Mouse (Mus musculus) ovary, postnatal 14 days (tissue): ENCODE results near the gene Gab3.

ENCODE experiments used
- DNase-seq: peaks from one replicate; pipeline ENCODE4 v3.0.0; 2022; ENCODE audit warnings: low spot score

Gab3 gene

DNA sequence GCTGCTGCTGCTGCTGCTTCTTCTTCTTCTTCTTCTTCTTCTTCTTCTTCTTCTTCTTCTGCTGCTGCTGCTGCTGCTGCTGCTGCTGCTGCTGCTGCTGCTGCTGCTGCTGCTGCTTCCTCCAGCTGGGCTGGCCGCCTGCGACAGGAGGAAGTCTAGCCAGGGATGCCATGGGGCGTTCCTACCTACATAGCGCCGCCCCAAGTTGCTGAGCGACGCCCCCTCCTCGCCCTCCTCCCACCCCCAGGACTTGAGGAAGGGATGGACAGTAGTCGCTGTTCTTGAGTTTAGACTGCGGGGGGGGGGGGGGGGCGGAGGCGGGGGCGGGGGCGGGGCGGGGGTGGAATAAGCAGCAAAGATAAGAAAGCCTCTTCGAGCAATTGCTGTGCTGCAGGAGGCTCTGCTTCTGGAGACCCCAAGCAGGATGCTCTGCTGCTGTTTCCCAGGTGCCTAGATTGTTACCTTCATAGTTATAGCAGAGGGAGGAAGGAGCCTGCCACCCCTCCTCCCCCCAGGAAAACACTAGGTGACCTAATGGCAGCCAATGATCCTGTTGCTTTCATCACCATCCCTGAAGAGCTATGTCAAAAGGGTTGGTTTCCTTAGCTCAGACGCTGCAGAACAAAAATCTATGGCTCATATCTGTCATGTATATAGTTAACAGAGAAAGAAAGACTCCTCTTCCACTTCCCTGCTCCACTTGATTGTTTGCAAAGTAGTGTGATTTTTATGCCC, at the start of gene Gab3:
Gab3 (minus strand) TSS at position 685 of the 735 bp plus-strand sequence.
- DNase-seq, result peak; percentile 9

DNA sequence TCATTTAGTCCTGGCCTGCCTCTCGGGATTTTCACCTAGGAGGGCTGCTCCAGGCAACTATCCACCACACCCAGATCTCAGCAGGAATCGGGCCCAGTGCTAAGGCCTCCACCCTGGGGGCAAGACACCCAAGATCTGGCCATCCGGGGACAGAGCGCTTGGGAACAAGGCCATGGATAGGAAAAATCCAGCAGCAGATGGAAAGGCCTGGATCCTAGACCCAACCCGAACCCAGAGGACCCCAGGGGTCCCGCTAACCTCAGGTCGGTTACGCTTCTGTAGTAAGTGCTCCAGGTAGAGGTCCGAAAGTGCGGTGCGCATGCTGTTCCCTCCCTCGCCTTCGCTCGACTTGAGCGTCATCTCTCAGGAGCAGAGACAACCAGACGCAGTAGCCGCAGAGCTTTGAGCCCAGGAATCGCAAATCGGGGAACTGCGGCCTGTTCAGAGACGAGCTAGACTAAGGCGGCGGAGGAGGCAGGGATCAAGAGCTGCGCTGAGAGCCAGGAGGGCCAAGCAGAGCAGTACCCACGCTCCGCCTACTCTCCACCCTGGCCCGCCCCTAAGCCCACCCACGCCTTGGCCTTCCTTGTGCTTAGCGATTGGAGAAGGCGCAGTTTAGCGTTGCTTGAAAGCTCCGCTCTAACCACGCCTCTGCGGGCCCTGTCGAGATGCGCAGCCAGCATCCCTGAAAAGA, 45.4 kb upstream of the Gab3 start, which contains the start of gene Mpp1:
Mpp1 (minus strand) TSS at position 550 of the 694 bp plus-strand sequence.
- DNase-seq, result peak; percentile 48

DNA sequence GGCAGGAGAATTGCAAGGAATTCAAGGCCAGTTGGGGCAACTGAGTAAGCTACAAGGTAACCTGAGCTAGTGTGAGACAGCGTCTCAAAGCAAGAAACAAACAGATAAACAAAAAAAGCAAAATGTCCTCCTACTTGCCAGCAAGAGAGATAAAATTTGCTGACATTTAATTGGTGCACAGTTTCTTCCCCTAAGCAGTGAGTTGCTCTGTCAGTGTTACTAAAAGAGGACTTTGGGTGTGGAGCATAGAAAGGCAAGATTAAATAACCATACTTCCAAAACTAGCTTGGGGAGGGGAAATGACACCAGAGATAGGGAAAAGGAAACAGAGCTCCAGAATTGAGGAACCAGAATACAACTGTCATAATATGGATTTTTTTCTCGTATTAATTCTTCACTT, 44.2 kb upstream of the Gab3 start:
- no peak for DNase-seq

DNA sequence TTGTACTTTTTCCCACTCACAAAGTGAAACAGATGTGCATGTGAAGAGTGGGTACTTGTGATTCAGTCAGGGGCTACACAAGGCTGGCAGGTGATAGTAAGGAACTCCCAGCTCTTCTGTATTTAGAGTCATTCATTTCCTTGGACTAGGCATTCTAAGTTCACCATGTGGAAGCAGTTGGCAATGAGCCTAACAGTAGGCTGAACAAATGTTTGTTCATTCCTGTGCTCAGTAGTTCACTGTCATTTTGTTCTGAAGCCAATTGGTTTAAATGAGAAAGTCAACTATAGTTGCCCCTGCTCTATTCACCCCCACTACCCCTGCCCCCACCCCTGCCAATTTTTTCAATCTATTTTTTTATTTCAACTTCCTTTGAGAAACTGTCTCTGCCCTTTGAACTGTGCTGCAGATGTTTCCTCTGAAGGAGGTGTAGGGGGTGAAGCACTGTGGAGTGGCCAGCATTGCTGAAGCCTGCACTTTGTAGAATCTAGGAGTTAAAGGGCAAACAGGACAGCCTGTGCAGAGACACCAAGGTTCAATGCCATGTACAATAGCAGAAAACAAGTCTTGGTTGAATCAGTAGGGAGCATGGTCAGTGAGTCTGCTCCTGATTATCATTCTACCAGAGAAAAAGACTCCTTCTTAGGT, 43.2 kb upstream of the Gab3 start:
- no peak for DNase-seq

DNA sequence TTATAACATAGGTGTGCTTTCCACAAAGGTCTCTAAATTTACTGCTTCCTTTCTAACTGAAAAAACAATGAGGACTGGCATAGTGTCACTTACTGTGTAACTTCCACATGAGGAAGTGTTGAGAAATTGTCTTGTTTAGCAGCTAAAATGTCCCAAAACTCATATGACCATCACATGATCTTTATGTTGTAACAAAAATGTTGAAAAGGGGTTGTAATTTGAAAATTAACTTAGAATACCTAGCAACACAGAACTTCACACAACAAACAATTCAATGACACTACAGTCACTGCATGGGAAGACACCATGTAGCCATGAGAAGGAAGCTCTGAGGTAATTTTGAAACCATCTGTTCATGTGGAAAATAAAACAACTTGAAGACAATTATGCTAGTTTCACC, 41.6 kb upstream of the Gab3 start:
- no peak for DNase-seq

DNA sequence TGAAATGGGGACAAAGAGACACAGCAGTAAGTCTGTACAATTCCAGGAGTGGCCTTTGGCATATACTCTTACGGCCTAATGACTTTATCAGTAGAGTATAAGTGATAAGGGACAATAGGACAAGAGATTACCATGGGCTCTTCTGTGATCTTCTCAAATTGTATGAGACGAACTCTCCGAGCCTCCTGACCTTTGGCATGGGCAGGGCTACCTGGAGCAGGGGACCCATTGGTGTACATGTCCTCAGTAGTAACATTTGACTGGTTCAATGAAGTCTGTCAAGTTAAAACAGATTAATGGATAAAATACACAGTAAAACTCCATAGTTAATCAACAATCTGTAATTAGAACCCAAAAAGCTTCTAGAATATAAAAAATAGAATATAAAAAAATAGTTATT, 40.3 kb upstream of the Gab3 start:
- DNase-seq, result no peak

DNA sequence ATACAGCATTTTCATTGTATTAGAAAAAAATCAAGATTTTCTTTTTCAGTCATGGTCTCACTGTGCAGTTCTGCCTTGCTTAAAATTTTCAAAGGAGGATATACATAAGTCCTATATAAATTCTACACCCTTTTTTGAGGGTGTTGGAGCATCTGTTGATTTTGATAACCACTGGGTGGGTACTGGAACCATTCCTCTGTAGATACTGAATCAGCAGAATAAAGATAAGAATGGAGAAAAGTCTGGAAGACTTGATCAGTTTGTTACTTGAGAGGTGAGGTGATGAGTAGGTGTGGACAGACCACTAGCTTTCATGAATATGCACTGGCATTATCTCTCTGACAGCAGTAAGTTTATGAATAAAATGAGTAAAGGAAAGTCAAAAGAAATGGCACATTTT, 30.3 kb upstream of the Gab3 start:
- DNase-seq, result no peak

DNA sequence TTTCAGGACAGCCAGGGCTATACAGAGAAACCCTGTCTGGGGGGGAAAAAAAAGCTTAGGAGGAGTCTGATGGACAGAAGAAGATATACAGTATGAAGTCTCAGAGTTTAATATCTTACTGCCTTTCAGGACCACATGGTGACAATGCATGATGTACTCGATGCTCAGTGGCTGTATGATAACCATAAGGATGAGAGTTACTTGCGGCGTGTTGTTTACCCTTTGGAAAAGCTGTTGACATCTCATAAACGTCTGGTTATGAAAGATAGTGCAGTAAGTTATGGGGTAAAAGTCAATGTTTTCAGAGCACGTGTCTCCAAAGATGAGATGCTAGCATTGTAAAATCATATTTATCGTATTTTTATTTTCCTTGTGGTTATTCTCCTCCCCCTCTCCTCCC, 17.0 kb upstream of the Gab3 start:
- no peak for DNase-seq

DNA sequence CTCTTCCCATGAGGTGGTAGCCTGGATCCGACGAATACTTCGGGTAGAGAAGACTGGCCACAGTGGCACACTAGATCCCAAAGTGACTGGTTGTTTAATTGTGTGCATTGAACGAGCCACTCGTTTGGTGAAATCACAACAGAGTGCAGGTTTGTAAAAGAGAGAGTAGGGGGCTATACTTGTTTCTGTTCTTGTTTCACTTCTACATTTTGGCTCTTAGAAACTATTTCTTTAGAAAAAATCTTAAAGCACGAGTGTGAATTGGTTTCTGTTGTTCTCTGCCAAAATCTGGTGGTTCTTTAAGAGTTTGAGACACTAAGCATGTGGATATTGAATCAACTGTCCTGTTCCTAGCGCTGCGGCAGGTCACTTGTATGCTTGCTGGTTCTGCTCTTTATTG, 13.5 kb upstream of the Gab3 start:
- DNase-seq, result no peak

DNA sequence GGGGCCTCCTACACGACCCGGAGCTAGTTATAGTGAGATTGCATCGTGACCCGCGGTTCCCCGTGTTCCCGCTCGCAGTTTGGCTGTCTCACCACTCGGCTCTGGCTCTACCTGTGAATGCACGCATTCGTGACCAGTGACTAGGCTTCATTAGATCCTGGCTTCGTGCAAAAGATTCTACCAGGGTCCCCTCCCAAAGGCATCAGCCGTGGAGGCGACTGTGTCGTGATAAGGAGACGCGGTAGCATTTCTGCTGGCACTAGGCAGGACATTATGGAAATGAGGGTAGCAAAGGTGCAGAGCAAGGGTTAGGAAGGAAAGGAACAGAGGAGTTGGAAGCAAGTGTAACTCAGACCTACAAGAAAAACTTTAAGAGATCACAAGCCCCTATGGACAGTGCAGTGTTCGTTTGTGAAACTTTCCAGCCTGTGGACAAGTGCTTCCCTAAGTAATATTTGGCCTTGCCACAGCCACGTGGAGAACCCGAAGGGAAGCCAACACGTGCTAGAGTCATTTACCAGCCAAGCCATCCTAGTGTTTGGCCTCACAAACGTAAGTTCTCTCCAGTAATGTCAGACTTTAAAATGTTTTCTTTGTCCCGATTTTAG, 11.0 kb upstream of the Gab3 start:
- peak; percentile 1 for DNase-seq

DNA sequence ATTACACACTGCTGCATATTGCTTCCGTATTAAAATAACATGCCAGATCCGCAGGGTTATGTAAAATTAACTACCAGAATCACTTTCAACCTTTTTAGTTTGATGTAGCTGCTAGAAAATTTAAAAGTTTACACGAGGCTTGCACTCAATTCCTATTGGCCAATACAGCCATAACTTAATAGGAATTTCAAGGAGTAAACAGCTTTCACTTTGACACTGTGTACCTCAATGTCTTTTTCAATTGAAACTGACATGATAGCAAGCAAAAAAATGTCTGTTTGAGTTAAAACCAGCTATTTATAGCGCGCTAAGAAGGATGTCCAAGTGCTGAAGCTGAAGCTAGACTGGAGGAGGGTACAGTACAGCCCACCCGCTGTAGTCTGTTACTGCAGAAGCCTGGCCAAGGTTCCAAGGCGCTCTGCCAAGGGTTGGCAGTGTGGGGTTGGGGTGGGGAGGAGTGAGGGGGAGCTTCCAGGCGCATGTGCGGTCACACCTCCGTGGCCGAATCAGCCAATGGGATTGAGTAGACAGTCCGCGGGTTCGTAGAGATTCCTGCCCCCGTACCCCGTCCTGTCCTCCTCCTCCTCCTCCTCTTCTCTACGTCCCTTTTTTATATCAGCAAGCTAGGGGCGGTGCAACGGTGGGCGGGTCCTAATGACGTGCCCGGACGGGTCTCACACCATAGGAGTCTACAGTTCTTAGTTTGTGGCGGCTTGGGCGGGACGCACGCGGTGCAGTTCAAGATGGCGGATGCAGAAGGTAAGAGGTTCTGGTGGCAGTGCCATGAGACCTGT, 10.3 kb upstream of the Gab3 start, which contains the start of gene Dkc1:
Dkc1 (plus strand) TSS at position 486 of the 794 bp plus-strand sequence.
- DNase-seq, result peak; percentile 80

DNA sequence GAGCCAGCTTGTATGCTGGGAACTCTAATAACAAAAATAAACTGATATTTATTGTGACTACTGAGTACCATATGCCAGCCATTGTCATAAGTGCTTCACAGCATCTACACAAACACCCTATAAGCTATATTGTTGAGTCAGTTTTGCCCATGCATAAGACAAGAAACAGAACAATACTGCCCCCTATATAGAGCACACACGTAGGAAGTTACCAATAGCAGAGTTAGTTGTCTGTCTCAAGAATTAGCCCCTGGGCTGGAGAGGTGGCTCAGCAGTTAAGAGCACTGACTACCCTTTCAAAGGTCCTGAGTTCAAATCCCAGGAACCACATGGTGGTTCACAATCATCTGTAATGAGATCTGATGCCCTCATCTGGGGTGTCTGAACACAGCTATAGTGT, 396 bp upstream of the Gab3 start:
- DNase-seq, result no peak

DNA sequence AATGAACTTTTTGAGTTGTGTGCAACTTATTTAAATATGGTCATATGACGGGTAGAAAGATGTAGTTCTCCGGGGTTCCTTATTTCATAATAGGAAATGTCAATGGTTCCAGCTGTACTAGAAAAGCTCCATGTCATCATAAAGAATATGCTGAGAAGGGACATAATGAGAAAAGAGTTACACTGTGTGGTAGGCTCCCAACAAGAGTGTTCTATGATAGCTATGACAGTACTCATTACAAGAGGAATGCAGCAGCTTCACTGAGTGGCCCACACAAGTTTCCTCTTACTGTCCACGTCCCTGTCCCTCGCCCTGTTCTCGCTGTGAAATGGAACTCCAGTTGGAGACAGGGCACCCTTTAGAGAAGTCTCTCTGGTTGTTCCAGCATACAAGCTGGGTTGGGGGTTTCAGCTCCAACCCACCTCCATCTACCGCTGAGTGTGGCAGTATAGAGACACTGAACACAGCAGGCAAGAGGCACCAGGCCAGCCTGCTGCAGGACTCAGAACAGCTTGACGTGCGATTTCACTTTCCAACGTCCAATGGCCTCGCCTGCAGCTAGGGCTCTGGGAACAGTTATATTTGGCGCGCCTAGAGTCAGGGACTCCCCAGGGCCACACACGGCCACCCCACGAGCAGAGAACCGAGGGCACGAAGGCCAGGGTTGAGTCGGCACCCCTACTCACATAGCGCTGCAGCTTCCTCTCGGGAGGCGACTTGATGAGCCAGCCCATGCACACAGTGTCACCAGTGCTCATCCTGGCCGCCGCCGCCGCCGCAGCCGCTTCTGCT, 1.1 kb downstream of the Gab3 start:
- peak; percentile 2 for DNase-seq

DNA sequence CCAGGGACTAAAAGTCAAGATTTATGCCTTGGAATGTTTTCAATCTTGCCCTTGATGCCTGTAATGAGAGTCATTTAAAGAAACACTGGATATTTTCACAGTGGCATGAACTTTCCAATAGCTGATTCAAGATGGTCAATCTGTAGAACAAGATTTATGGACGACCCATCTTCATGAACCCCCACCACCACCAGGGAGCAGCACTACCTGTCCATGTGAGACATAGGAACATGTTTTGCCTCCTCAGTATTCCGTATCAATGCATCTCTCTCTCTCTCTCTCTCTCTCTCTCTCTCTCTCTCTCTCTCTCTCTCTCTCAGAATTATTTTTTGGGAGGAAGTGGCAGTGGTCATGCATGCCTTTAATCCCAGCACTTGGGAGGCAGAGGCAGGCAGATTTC, 2.9 kb downstream of the Gab3 start:
- no peak for DNase-seq

DNA sequence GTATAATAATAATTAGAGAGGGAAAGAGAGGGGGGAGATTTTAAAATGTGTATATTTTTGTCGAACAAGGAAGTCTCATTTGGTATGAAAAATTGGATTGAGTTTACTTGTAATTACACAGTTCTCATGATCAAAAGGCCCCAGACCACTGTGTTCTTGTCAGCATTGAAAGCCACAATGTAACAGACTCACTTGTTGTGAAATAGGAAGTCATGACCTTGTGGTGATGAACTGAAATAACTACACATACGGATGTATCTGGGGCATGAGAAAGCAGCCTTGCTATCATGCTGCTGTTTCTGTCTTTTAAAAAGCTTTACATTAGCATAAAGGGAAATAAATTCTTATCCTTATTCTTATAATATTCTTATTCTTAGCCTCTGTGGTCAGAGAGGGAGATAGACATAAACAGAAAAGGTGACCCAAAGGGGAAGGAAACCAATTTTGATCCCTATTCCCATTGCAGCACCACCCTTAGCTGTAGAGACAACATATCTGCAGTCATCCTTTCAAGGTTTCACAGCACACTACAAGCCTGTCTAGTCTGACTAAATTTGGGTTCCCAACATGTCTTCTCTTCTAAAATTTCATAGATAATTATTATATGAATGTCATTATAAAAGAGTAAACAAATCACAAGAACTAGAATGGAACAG, 29.0 kb downstream of the Gab3 start:
- no peak for DNase-seq

DNA sequence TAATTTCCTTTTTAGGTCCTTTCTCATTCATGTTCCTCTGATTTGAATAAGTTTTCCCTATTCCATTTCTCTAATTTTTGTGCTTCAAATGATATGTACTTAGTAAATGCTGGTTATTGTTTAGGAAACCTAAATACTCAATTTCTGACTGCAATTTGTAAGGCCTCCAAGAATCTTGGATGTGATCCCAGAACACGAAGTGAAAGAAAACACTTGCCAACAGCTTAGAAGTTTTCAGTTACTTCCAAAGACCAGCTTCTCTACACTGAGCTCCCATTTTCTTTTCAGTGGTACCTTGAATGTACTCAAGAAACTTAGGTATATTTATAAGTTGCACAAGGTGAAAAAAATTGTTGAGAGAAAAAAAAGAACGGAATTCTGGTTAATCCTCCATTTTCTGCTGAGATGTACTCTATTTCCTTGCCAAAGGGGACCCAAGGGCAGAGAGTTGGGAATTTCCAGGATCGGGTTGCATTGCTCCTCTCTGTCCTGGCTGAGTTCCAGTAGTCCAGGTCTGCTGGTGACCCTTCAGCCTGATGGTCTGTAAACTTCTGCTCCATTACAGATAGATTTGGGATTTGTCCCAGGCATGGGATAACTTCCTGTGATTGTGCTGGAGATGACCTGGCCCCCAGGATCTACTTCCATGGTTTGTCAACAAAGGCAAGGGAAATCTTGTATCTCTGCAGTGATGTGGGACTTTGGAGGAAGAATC, 38.2 kb downstream of the Gab3 start:
- DNase-seq, result peak; percentile 6

DNA sequence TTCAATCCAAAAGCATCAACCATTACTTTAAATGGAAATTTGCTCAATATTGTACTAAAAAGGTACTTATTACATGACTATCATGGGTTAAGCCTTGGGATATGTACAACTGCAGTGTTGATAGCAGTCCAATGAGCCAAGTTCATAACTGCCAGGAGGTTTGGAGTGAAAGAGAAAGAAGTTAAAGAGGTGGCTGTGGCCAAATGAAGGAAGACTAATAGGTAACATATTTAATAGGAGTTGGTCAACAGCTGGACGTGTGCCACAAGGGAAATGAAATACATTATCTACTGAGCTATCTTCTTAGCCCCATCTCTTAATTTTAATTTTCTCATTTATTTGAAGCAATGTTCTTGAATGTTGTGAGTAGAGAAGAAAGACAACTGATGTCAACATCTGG, 39.3 kb downstream of the Gab3 start:
- DNase-seq, result no peak

DNA sequence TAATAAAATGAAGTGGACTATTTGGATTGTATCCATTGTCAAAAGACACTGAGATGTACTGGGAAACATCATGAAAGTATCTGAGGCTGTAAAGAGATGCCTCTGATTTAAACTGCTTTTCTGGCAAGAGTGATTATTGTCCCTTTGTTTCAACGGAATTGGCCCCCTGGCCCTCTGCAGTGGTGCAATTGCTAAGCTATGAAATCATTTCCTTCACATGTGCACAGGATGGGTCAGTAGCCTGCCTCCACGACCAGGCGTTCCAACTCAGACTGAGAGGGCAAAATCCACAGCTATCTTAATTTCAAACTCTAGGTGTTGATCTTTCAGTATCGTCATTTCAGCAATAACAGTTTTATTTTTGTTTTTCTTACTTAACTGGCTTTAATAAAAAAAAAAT, 40.7 kb downstream of the Gab3 start:
- DNase-seq, result no peak

DNA sequence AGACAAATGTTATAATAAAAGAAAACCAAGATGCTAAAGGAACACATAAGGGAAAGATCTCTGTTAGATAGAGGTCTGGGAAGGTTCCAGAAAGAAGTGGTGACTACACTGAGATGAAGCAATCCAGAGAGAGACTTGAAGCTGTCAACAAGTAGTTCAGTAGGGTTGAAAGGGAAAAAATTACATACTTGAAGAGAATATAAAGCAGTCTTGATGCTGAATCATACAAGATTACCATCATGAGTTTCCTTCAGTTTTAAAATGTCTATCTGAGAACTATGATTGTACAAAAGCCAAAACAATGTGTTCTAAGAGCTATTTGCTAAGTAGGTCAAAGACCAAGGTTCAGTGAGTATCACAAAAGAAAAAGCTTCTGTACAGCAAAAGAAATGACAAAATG, 48.6 kb downstream of the Gab3 start:
- DNase-seq, result no peak

DNA sequence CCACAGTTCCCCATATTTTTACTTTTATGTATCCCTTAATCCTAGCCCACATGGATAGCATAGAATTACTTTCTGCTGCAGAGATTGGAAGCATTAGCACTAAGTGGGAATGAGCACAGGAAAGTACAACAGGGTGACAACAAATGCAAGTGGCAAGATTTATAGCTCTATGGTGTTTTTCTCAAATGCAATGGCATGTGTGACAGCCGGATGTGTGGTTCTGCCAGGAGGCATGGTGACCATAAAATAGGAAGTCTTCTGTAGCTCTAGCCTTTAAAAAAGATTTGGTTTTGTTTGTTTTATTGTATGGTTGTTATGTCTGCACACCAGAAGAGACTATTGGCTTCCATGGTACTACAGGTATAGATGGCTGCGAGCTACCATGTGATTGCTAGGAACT, 50.1 kb downstream of the Gab3 start:
- no peak for DNase-seq
